Mouse (Mus musculus): ENCODE data around the gene Mcrip1. TPM values are rescaled to one million over a fixed set of nuclear protein-coding genes. Genes with fewer than 3 reads are reported as not detected.
A peak's percentile ranks its signal among the peaks of the same experiment; 100 is the strongest.

The Mcrip1 gene
- total RNA-seq, 2 experiments from 2014 or later, result 53.5 to 58.1 TPM

GRCm38 (mm10) chr11:120548786-120549167 is 750 bp downstream of the Mcrip1 start:
- intact Hi-C loops (cut with DNase I), result loop anchor here (2.0 kb wide), 1 partner anchor 28 kb away; no protein-coding TSS in a partner anchor
- DNase-seq, result no peak

GRCm38 (mm10) chr11:120548214-120548613 is 1.3 kb downstream of the Mcrip1 start:
- intact Hi-C loops (cut with DNase I), result loop anchor here (2.0 kb wide), 1 partner anchor 27 kb away; no protein-coding TSS in a partner anchor
- DNase-seq, result no peak

GRCm38 (mm10) chr11:120547469-120547868 is 2.1 kb downstream of the Mcrip1 start:
- DNase-seq, result peak in 1 of 2 experiments; percentile 27
- intact Hi-C loops (cut with DNase I), result no loop called here

DNA sequence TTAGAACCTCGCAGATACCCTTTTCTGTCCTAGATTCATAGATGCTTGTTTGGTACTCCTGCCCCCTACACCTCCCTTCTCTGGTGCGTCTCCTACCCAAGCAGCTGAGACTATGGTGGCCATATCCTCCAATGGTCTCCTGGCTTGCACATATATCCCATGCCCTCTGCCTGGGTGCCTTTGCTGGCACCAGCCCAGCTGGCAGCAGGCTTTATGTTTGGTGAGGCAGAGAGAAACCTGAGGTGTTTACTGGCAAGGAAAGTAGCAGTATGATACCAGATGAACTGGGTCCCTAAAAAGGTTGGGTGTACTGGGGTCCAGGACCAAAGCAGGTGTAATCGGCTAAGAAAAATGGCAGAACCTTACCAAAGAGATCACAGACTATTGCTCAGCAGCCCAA is 3.6 kb downstream of the Mcrip1 start:
- intact Hi-C loops (cut with DNase I), result no loop called here

DNA sequence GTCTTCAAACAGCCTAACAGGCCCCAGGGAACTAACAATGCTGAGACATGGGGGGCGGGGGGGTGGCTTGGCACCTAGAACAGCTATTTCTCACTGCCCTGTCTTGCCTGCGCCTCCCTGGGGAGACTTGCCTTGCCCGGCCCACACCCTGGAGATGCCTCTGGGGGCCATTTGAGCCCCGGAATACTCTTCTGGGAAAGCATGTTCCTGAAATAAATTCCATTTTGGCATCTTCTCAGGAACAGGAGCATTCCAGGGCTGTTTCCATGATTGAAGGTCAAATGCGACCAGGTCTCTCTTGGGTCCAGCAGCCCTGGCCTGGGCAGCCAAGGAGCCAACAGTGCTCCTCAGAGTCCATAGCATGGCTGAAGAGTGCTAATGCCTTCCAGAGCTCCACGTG is 7.2 kb downstream of the Mcrip1 start:
- DNase-seq, result no peak

More for the DNA sequence above, 3.6 kb downstream of the Mcrip1 start:
- no peak for DNase-seq

DNA sequence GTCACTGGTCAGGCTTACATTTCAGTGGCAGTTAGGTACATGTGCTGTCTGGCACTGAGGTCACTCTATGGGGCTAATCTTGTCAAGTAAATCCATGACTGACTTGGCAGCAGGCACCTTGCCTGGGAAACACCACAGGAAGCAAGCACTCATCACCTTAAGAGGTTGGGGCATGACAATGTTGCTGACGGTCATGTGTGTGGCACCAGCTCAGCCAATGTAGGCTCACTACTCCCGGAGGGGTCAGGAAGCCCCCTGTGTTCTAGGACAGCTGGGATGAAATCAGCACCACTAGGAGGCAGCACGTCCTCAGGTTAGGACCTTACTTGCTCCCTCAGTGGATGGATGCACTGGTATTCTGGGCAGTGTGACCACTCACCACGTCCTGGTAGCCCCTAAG is 7.6 kb downstream of the Mcrip1 start:
- intact Hi-C loops (cut with DNase I), result no loop called here
- DNase-seq, result peak; percentile 42 to 65

More for the DNA sequence above, 7.2 kb downstream of the Mcrip1 start:
- intact Hi-C loops (cut with DNase I), result no loop called here

DNA sequence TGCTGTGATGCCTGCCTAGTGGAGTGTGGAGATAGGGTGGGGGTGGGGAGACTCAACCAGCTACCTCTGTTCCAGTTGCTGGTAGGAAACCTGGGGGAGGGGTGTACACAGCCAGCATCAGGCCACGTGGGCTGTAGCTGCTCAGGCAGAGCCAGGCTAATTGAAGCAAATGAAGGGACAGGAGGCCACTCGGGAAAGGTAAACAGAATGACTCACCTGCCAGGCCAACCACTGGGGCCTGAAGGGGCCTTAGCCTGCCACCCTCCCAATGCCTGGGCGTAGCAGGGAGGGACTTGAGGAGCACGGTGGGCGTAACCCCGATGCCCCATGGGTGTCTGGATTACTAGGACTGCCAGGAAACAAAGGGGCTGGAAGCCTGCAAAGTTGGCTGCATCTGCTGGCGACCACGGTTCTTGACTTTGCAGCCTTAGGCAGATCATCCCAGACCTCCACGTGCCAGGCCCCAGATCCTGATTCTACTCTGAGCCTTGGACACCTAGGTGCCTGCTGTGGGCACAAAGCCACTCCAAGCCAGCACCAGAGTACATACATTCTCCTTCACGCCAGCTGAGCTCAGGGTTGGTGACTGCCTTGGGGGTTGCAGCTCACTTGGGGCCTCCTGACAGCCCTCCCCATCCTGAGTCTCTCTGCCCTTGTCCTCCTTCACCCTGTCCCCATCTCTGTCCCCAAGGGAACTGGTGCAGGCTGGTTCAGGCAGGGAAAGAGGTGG is 10.1 kb downstream of the Mcrip1 start:
- no peak for DNase-seq
- intact Hi-C loops (cut with DNase I), result no loop called here

GRCm38 (mm10) chr11:120538955-120539284 is 10.6 kb downstream of the Mcrip1 start:
- no peak for DNase-seq
- intact Hi-C loops (cut with DNase I), result no loop called here

DNA sequence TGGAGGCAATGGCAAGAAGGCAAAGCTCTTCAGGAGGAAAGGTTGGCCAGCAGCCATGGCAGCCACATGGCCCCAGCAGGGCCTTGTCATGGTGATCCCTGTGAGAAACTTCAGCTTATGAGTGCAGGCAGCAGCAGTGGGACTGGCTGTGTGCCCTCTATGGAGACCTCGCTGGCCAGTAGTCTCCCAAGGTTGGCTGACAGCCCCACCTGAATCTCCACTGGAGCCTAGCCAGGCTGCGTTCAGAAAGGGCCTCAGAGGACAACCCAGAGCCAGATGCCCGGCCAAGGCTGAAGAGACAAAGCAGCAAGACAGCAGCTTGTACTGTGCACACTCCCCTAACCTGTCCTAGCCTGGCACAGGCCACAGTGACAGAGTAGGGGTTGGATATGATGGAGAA is 11.0 kb downstream of the Mcrip1 start:
- DNase-seq, result peak; percentile 76 to 88
- intact Hi-C loops (cut with DNase I), result no loop called here

DNA sequence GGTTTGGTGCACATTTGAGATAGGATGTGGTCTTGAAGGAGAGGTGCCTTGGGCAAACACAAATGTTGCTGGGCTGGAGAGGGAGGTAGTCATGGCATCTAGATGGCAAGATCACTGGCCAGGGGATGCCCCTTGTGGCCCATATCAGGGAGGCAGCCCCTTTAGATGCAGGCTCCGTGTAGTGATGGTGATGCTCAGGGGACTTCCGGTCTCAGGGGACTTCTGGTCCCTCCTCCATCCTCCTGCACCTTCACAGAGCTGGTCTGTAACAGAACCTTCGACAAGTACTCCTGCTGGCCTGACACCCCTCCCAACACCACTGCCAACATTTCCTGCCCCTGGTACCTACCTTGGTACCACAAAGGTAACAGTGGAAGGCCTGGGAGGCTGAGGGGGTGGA is 13.7 kb downstream of the Mcrip1 start:
- DNase-seq, result no peak
- intact Hi-C loops (cut with DNase I), result no loop called here

DNA sequence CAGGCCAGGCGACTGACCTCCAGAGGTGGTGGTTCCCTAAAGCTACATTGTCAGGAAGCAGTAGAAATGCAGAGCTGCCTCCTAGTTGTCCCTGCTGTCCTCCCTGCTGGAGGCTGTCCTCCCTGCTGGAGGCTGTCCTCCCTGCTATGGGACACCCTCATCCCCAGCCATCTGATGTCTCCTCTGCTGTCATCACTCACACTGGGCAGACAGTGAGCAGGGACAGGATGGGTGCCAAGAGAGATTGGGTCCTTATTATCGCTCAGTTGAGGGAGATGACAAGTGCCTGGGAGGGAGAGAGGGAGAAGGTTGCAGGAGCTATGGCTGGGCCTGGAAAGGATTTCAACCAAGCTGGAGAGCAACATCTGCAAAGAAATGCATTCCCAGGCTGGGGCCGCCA is 14.4 kb downstream of the Mcrip1 start:
- intact Hi-C loops (cut with DNase I), result no loop called here
- DNase-seq, result no peak

- intact Hi-C loops (cut with DNase I), result no loop called here
- DNase-seq, result no peak
Measured at GRCm38 (mm10) chr11:120534093-120534492, 15.4 kb downstream of the Mcrip1 start.

DNA sequence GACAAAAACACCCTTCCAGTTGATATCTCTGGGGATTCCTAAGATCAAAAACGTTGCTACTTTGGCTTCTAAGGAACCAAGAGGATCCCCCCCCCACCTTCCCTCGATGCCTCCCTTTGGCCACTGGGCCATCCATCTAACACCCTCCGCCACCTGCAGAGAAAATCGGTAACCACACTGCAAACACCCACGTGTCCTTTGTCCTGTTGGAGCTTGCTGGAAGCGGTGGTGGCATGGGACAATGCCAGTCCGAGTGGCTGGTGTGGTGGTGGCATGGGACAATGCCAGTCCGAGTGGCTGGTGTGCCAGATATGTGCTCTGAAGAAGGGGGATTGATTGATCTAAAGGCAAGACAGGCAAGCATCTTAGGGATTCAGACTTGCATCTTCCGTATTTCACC is 17.9 kb downstream of the Mcrip1 start:
- intact Hi-C loops (cut with DNase I), result no loop called here
- no peak for DNase-seq

DNA sequence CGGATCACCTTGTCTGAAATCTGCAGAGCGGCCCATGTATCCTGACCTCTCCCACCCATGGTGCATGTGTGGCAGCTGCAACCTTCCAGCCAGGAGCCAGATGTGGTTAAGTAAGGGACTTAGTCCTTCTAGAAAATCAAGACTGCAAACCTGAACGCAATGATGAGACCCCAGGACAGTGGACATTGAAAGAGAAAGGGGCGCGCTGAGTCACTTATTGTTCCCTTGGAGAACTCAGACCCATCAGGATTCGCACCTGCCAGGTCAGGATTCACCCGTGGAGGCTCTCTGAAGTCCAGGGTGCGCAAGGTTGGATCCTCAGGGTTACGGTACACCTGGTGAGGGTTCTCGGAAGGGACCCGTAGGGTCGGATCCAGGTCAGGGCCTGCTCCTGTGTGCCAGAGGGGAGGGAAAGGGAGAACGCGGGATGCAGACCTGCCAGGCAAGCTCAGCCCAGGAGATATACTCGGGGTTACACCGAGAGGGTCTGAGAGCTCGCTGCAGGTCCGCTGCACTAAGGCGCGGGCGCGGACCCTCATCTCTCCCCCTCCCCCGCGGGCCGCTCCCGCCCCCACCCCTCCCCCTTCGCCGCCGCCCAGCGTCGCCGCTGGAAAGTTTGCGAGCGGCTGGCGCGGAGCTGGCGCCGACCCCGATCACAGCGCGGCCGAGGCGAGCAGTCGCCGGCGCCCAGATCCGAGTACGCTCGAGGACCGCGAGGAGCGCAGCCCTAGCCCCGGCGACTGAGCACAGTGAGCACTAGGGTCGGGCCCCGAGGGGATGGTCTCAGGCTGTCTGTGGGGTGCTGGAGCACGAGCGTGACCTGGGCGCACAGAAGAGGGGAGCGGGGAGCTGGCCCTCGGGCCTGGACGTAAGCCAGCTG is 19.2 kb downstream of the Mcrip1 start, which contains the start of gene Gcgr:
Gcgr (plus strand) TSS at position 615 of the 880 bp plus-strand sequence.
- DNase-seq, result peak; percentile 34 to 47
- intact Hi-C loops (cut with DNase I), result no loop called here

GRCm38 (mm10) chr11:120528903-120529302 is 20.6 kb downstream of the Mcrip1 start:
- DNase-seq, result no peak
- intact Hi-C loops (cut with DNase I), result no loop called here

DNA sequence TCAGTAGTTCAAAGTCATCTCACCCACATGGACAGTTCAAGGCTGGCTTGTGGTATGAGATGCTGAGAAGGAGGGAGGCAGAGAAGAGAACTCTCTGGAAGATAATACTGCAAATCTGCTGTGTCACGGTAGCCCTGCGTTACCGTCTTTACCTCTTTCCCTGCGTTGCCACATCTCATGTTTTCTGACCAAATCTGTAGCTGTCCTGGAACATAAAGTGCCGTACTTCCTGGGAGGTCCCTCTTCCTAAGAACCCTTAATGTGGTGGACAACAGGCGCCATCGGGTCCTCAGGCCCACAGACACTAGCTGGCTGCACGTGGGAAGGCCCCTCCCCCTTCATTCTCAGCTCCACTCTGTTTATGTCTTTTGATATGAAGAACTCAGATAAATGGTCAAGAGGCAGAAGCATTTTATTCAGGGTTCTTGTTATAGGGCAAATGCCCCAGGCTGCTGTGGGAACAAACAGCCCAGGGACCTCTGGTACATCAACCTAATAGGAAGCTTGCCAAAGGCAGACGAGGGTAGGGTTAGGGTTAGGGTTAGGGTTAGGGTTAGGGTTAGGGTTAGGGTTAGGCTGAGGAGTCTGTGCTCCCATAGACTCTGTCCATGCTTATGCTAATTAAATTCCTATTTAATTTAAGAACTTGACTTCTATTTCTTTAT is 21.7 kb downstream of the Mcrip1 start:
- no peak for DNase-seq
- intact Hi-C loops (cut with DNase I), result no loop called here

DNA sequence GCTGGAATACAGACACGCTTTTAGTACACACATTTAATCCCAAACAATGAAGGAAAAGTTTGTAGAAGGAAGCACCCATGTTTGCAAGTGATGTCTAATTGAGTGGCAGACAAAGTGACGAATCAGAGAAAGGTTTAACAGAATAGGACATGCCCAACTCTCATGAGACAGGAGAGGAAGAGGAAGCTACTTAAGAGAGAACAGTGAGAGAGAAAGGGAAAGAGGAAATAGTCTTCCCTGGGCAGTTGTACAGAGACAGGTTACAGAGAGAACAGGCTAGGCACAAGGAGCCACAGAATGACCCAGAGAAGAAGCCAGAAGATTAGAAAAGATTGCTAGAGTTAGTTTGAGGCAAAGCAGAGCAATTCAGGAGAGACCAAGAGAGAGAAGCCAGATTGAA is 23.6 kb downstream of the Mcrip1 start:
- no peak for DNase-seq
- intact Hi-C loops (cut with DNase I), result no loop called here

GRCm38 (mm10) chr11:120522581-120522980 is 26.9 kb downstream of the Mcrip1 start:
- no peak for DNase-seq
- intact Hi-C loops (cut with DNase I), result no loop called here

- intact Hi-C loops (cut with DNase I), result loop anchor here (2.0 kb wide), 1 partner anchor 28 kb away; the partner anchor contains the start of gene Mcrip1
- DNase-seq, result peak; percentile 57 to 79
Measured at GRCm38 (mm10) chr11:120520967-120521540, 28.5 kb downstream of the Mcrip1 start.

- no peak for DNase-seq
- intact Hi-C loops (cut with DNase I), result loop anchor here (2.0 kb wide), 1 partner anchor 28 kb away; the partner anchor contains the start of gene Mcrip1
Measured at GRCm38 (mm10) chr11:120520498-120520897, 29.0 kb downstream of the Mcrip1 start.
